ENCODE assay signal across 26 mouse cellular contexts in genomic region chrX:60169511-60169910, GRCm38 (mm10). TPM values are rescaled to one million over a fixed set of nuclear protein-coding genes. Genes with fewer than 3 reads are reported as not detected.
DNase-seq lines count a peak whose midpoint lies in the region; ATAC-seq and TF ChIP-seq lines count a peak whose summit lies in the region.
"Had no signal": no experiment of that assay in that cellular context is flagged by ENCODE, and none has a peak within 500 bp of the region (broad histone marks: within the 10 kb centered on the region; RNA-seq: fewer than 3 reads in every experiment).

No protein-coding gene starts in this region.

- in situ Hi-C loops in ES-E14 (cut with MboI; ENCODE audit: low sequenced_read_pairs in 2 of 2, unreplicated experiment in 2 of 2), result no loop called here

- H3K36me3 ChIP-seq in ES-Bruce4 (ENCODE audit: control insufficient read depth, insufficient read depth, low read length, poor library complexity, severe bottlenecking) (no peaks in the 10 kb centered on the region), ES-E14 (ENCODE audit: control insufficient read depth, insufficient read depth, low read length, poor library complexity, severe bottlenecking) (no peaks in the 10 kb centered on the region)
- no peaks in the 10 kb centered on the region for H3K36me3 ChIP-seq in intestine, embryonic 15.5 days
- H3K36me3 ChIP-seq: embryonic facial prominence, embryonic 13.5 days; embryonic facial prominence, embryonic 15.5 days; forebrain, embryonic 10.5 days; forebrain, embryonic 12.5 days had no signal

- no peak for TF ChIP-seq POLR2A in ES-Bruce4 (IDR thresholded peaks at IDR 0.05; ENCODE audit: insufficient read depth, low read length)

- H3K9me3 ChIP-seq in ES-Bruce4 (replicated peaks; ENCODE audit: control insufficient read depth, insufficient read depth, low read length, poor library complexity, severe bottlenecking), result no peaks in the 10 kb centered on the region
- no peaks in the 10 kb centered on the region for H3K9me3 ChIP-seq in ES-E14 (ENCODE audit: control insufficient read depth, insufficient read depth, low read depth, low read length)
- no peaks in the 10 kb centered on the region for H3K9me3 ChIP-seq in intestine, embryonic 15.5 days
- H3K9me3 ChIP-seq: embryonic facial prominence, embryonic 13.5 days; embryonic facial prominence, embryonic 15.5 days; forebrain, embryonic 10.5 days; forebrain, embryonic 12.5 days had no signal

- H3K4me2 ChIP-seq in intestine, embryonic 15.5 days (replicated peaks), result no peak overlapping the region
- H3K4me2 ChIP-seq: embryonic facial prominence, embryonic 13.5 days; embryonic facial prominence, embryonic 15.5 days; forebrain, embryonic 12.5 days had no signal

- TF ChIP-seq EP300 in ES-Bruce4 (IDR thresholded peaks at IDR 0.05; ENCODE audit: insufficient read depth, low read depth, low read length), result 0 out of 2 replicates have a peak, but pooled peaks have one; percentile 8

- H3K27me3 ChIP-seq in ES-Bruce4 (ENCODE audit: control insufficient read depth, insufficient read depth, low read length, poor library complexity, severe bottlenecking), result no peaks in the 10 kb centered on the region
- H3K27me3 ChIP-seq in intestine, embryonic 15.5 days (replicated peaks), result no peaks in the 10 kb centered on the region
- H3K27me3 ChIP-seq: CH12.LX; embryonic facial prominence, embryonic 13.5 days; embryonic facial prominence, embryonic 15.5 days; forebrain, embryonic 12.5 days had no signal

- H3K9ac ChIP-seq in ES-Bruce4 (ENCODE audit: low read depth, poor library complexity, severe bottlenecking) (no peak overlapping the region), ES-E14 (ENCODE audit: insufficient read depth, low read depth, low read length, poor library complexity, severe bottlenecking) (no peak overlapping the region)
- no peak overlapping the region for H3K9ac ChIP-seq in intestine, embryonic 15.5 days
- H3K9ac ChIP-seq: embryonic facial prominence, embryonic 13.5 days; embryonic facial prominence, embryonic 15.5 days; forebrain, embryonic 12.5 days had no signal

- no peak overlapping the region for H3K4me3 ChIP-seq in ES-Bruce4 (ENCODE audit: low read depth, low read length)
- no peak overlapping the region for H3K4me3 ChIP-seq in ES-E14 (ENCODE audit: insufficient read depth in 1 of 2, low read depth in 1 of 2, low read length in 2 of 2, poor library complexity in 1 of 2, severe bottlenecking in 1 of 2)
- no peak overlapping the region for H3K4me3 ChIP-seq in intestine, embryonic 15.5 days (replicated peaks)
- H3K4me3 ChIP-seq: embryonic facial prominence, embryonic 13.5 days; embryonic facial prominence, embryonic 15.5 days; erythroblast, embryonic 14.5 days; forebrain, embryonic 10.5 days; forebrain, embryonic 12.5 days had no signal

- DNase-seq in ES-E14 (ENCODE audit: low read depth, low spot score) (no peak), ZHBTc4 (ENCODE audit: low read depth, low spot score) (peak; percentile 44)
- DNase-seq in right cerebral cortex, postnatal 36 days (ENCODE audit: low spot score in 2 of 2), result no peak
- DNase-seq: adrenal gland, adult 2 months; adrenal gland, postnatal 10 days; adrenal gland, postnatal 25 days; B cell, adult 2 months; cerebellum, adult 11 months; cerebellum, adult 18-20 months; cerebellum, adult 8-10 months; cerebellum, adult 9-11 months; cerebellum, postnatal 14 days; cerebellum, postnatal 36 days; embryo, embryonic 11 days had no signal

- no peak for ATAC-seq in intestine, embryonic 15.5 days
- ATAC-seq: CD4-positive, CD25-positive, alpha-beta regulatory T cell, adult 4 months; forebrain, embryonic 14.5 days; forebrain, embryonic 16.5 days had no signal

- H3K27ac ChIP-seq in ES-Bruce4 (ENCODE audit: insufficient read depth, low read length), result peak overlapping the region; percentile 93
- H3K27ac ChIP-seq in ES-E14 (ENCODE audit: insufficient read depth, low read depth, low read length, poor library complexity, severe bottlenecking), result peak overlapping the region; percentile 71; the same call in 1 of the 2 replicates
- no peak overlapping the region for H3K27ac ChIP-seq in intestine, embryonic 15.5 days
- H3K27ac ChIP-seq: embryonic facial prominence, embryonic 13.5 days; embryonic facial prominence, embryonic 15.5 days; forebrain, embryonic 10.5 days; forebrain, embryonic 12.5 days had no signal

- TF ChIP-seq CTCF in ES-Bruce4 (IDR thresholded peaks at IDR 0.05; ENCODE audit: low read depth, low read length), result no peak

- peaks cover 1% of the 10 kb centered on the region for H3K4me1 ChIP-seq in ES-Bruce4 (ENCODE audit: control insufficient read depth, insufficient read depth, low read length)
- H3K4me1 ChIP-seq in ES-E14 (ENCODE audit: control insufficient read depth in 2 of 2, insufficient read depth in 2 of 2, low read length in 2 of 2, poor library complexity in 1 of 2), result peaks cover 1 to 5% of the 10 kb centered on the region in 2 experiments; a peak in 2 of 4 replicates
- no peaks in the 10 kb centered on the region for H3K4me1 ChIP-seq in intestine, embryonic 15.5 days (replicated peaks)
- H3K4me1 ChIP-seq: embryonic facial prominence, embryonic 13.5 days; embryonic facial prominence, embryonic 15.5 days; forebrain, embryonic 10.5 days; forebrain, embryonic 12.5 days had no signal

- whole genome bisulfite sequencing in intestine, embryonic 15.5 days, result 79% methylated on average over 2 of the region's 2 CpGs

TF ChIP-seq in ES-E14, 5 proteins besides CTCF, POLR2A, EP300 and RAD21:
- TF ChIP-seq MAFK (IDR thresholded peaks at IDR 0.05; ENCODE audit: insufficient read depth, low read depth, low read length), result no peak
- TF ChIP-seq ZC3H11A (IDR thresholded peaks at IDR 0.05; ENCODE audit: borderline replicate concordance, low read depth, low read length), result no peak
- no peak for TF ChIP-seq ZNF384 (IDR thresholded peaks at IDR 0.05; ENCODE audit: low read depth, low read length)
- TF ChIP-seq HCFC1 (IDR thresholded peaks at IDR 0.05; ENCODE audit: borderline replicate concordance, insufficient read depth, low read length), result no peak
- no peak for TF ChIP-seq CHD2 (IDR thresholded peaks at IDR 0.05; ENCODE audit: low read depth, low read length)

RNA-seq across cellular contexts. Expression of gene Mcf2, which starts 9.4 kb away (rescaled TPM):
- 3.2 and 4.1 TPM in 2 replicates for polyA plus RNA-seq in ES-Bruce4 (2011; ENCODE audit: insufficient read depth, insufficient read length, low read depth, missing spikeins)
- total RNA-seq in ES-E14 (2012; rRNA removed), result 16.3 and 24.5 TPM in 2 replicates
- 0.14 and 0.46 TPM in 2 replicates for polyA plus RNA-seq in intestine, embryonic 15.5 days (2015; fragmentation: Nextera tagmentation; extraction: Ambion mirVana)
- total RNA-seq: adrenal gland, adult 2 months; adrenal gland, postnatal 25 days; CH12.LX; MEL had no signal
- polyA plus RNA-seq: adrenal gland, adult 2 months; CD4-positive, CD25-positive, alpha-beta regulatory T cell, adult 4 months; erythroblast, embryonic 14.5 days had no signal
